Mouse (Mus musculus) spleen, adult 12 weeks (tissue): Measurements from ENCODE around the gene Gm6034.
"Not testable (repeated sequence)": the region's sequence is repeated elsewhere in the genome, so short reads cannot be mapped to it uniquely, and the experiment has no call there.

Experiments
- DNase-seq: peaks from one replicate; pipeline ENCODE4 v3.0.0; 2022; ENCODE audit warnings: low spot score

The Gm6034 gene

DNA sequence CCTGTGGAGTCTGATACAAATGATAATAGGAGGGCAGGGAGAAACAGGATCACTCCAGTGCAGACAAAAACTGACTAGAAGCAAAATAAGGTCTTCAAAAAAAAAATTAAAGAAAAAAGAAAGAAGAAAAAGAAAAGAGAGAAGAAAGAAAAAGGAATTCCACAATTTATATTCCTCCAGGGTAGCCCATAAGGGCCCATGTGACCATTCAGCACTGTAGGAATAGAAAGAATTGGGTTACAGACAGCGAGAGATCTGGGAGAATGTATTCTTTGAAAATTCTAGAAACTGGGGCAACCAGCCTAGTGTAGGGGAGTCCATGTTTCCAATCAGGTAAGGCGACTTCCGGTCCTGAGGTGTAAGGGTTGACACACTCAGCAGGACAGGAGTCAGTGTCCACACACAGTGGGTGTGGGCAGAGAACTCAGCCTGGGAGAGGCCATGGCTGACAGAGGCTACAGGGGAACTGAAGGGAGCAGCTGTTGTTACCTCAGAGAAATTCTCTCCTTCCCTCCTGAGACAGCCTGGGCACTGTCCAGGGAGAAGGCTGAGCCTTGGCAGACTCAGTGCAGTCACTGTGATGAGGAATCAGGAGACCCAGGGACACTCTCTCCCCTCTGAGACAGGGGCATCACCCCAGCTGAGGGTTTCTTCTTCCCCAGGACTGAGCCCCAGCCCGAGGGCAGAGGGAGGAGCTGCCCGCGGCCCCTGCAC is 39.9 kb downstream of the Gm6034 start:
- not testable (repeated sequence) for DNase-seq

DNA sequence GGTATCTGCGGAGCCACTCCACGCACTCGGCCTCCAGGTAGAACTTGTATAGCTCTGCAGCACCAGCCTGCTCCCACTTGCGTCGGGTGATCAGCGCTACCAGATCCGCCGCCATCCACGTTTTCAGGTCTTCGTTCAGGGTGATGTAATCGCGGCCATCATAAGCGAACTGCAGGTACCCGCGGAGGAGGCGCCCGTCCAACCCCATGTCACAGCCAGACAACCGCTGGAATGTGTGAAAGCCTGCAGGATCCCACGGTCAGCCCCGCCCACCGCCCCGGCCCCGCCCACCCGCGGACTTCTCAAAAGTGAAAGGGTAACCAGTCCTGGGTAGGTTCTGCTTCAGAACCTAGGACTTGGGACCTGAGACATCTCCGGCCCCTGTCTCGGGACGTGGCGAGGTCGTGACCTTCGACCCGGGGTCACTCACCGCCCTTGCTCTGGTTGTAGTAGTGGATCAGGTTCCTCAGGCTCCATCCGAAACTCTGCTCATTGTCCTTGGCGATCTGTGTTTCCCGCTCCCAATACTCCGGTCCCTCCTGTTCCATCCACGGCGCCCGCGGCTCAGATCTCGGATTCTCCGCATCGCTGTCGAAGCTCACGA is 40.6 kb downstream of the Gm6034 start:
- DNase-seq: peak; percentile 35

DNA sequence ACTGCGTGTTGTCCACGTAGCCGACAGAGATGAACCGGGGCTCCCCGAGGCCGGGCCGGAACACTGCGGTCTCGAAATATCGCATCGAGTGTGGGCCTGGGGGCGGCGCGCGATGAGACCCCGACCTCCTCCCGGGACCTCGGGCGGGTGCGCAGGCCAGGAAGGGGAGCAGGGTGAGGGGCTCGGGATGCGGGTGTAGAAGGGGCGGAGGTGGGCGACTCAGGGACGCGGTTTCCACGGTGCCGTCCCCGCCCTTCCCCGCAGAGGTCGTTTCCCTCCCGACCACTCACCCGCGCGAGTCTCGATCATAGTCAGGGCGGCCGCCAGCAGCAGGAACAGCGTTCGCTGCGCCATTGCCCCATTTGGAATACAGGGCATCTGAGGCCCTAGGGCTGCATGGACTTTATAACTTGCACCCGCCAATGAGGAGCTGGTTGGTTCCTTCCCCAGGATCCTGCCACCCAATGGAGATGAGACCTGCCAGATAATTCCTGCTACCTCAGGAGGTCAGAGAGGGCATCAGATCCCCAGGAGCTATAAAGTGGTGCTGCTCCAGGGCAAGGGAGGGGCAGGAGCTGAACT is 41.2 kb downstream of the Gm6034 start:
- DNase-seq: no peak

DNA sequence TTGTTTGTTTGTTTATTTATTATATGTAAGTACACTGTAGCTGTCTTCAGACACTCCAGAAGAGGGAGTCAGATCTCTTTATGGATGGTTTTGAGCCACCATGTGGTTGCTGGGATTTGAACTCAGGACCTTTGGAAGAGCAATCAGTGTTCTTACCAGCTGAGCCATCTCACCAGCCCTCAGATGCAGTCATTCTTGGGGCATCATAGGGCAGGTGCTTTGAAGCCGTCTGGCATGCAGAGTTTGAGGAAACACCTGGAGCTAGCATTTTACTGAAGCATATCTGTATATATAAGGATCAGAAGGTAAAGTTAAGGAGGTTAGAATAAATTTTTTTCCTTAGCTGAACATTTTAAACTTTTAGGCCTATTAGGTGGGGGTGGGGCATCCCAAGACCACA is 43.2 kb downstream of the Gm6034 start:
- DNase-seq: not testable (repeated sequence)

DNA sequence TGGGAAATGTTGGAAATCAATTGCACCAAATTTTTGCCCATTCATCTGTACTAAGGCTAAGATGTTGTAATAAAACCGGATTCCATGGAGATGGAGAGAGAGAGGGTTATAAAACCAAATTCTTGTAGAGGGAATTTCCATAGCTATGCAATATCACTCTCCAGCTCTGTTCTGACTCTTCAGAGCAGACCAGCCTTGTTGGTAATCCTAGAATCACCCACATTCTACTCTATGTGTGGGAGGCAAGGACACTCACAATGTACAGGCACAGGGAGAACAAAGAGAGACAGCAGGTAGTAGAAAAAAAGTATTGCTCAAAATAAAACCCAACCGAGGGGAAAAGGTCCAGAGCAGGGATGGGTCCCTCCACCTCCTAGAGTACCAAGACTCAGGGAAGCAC is 49.2 kb downstream of the Gm6034 start:
- not testable (repeated sequence) for DNase-seq

DNA sequence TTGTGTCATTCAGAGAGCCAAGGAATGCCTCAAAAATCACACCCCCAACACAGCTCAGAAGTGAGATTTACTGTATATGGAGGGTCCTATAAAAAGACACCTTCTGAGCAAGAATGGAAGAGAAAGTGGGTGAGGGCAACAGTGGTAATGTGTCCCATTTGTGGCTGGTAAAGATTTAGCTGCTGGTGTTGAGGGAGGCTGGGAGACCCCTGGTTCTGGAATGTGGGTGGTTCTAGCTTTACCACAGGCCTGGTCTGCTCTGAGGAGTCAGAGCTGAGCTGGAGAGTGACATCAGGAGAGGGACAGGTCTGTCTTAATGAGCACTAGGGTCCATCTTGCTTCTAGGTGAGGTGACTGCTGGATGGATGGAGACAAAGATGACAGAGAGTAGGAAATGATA is 49.8 kb downstream of the Gm6034 start:
- DNase-seq: not testable (repeated sequence)

DNA sequence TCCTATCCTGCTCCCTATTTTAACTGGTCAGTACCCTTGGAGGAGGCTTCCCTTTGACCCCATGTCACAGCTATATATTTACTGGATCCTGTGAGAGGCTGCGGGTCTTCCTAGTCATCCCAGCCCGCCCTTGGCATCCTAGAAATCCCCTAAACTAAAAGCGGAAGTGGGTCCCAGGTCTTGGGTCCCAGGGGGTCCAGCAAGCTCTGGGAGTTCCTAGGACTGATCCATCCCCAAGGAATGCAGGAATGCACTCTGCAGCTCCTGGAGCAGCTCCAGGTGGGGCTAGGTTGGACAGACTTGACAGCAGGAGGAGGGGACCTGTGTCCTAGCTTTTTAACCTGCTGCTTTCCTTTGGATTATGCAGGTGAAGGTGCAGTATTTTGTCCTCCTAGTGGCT is 51.2 kb downstream of the Gm6034 start:
- no peak for DNase-seq

DNA sequence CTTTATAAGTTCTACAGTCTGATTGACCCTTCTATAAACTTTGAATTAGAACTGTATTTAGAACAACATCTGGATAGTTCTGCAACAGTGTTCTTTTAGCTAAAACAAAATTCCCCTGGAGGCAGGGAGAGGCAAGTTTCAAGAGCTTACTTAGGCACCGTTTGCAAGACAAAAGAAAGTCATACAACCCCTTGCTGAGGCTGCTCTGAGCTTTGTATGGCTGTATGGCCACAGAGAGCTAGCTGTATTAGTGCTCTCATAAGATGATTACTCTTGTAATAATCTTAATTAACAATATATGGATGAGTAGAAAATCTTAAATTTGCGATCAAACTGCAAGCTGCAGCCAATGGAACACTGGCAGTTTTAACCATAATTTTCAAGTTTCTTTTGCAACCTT is 56.8 kb downstream of the Gm6034 start:
- DNase-seq: not testable (repeated sequence)

DNA sequence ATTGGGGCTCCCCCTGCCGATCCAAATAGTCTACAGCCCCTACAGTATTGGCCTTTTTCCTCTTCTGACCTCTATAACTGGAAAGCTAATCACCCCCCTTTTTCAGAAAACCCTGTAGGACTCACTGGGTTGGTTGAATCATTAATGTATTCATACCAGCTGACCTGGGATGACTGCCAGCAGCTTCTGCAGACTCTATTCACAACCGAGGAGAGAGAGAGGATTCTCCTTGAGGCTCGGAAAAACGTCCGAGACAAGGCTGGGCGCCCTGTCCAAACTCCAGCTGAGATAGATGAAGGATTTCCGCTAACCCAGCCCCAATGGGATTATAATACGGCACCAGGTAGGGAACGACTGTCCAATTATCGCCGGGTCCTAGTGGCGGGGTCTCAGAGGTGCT is 59.3 kb downstream of the Gm6034 start:
- not testable (repeated sequence) for DNase-seq
